Mouse (Mus musculus) ES-Bruce4 (cell line): ENCODE data around the gene Asic2.

Experiments used
- CTCF ChIP-seq: IDR thresholded peaks from one replicate; pipeline ENCODE4 v1.8.1; 2011; ENCODE audit warnings: low read depth, low read length
- POLR2A ChIP-seq: IDR thresholded peaks from one replicate; pipeline ENCODE4 v1.8.1; 2011; ENCODE audit warnings: low read length; ENCODE audit not compliant: insufficient read depth

- TF ChIP-seq POLR2A (no peak), CTCF (no peak)
Measured at GRCm38 (mm10) chr11:81419112-81419511, 549.1 kb downstream of the Asic2 start.
